Mouse (Mus musculus): ENCODE measurements at regions not wholly inside any gene's neighbourhood (a gene's known extent, or its start where the extent isn't known, plus 50 kb on each side); places are given as distances from the start of the nearest gene placed in this dataset.
A peak's percentile ranks its signal among the peaks of the same experiment; 100 is the strongest.

- Histone ChIP-seq H3K4me3 (ENCODE audit: low read depth, low read length) (no peak overlapping the region), H3K27ac (ENCODE audit: low read depth) (no peak overlapping the region), H3K4me1 (replicated peaks; ENCODE audit: control insufficient read depth, insufficient read depth, low read length) (no peaks in the 10 kb centered on the region), H3K4me2 (ENCODE audit: low read length) (no peak overlapping the region), H3K9ac (ENCODE audit: low read length) (no peak overlapping the region), H3K9me3 (ENCODE audit: control insufficient read depth, low read length) (no peaks in the 10 kb centered on the region), H3K36me3 (ENCODE audit: control insufficient read depth, insufficient read depth, low read length) (no peaks in the 10 kb centered on the region), H3K27me3 (replicated peaks; ENCODE audit: control insufficient read depth, insufficient read depth, low read length) (no peaks in the 10 kb centered on the region)
- ATAC-seq (replicated peaks; ENCODE audit: low FRiP score, low TSS enrichment, low read depth) (no peak), DNase-seq (ENCODE audit: low spot score) (no peak)
- 84% methylated on average over 5 of the region's 5 CpGs for WGBS
Measured at GRCm38 (mm10) chr12:50953971-50954370, 305.1 kb upstream of the Prkd1 start.

- 63% methylated on average over 2 of the region's 2 CpGs for WGBS
- Histone ChIP-seq H3K4me1 (replicated peaks; ENCODE audit: control insufficient read depth, insufficient read depth, low read length) (no peaks in the 10 kb centered on the region), H3K27me3 (replicated peaks; ENCODE audit: control insufficient read depth, insufficient read depth, low read length) (no peaks in the 10 kb centered on the region), H3K4me2 (ENCODE audit: low read length) (no peak overlapping the region), H3K36me3 (ENCODE audit: control insufficient read depth, insufficient read depth, low read length) (no peaks in the 10 kb centered on the region), H3K4me3 (ENCODE audit: low read depth, low read length) (no peak overlapping the region), H3K9ac (ENCODE audit: low read length) (no peak overlapping the region), H3K9me3 (ENCODE audit: control insufficient read depth, low read length) (no peaks in the 10 kb centered on the region), H3K27ac (ENCODE audit: low read depth) (no peak overlapping the region)
- no peak for DNase-seq (ENCODE audit: low spot score)
- no peak for ATAC-seq (replicated peaks; ENCODE audit: low FRiP score, low TSS enrichment, low read depth)
Measured at GRCm38 (mm10) chr12:50947035-50947434, 298.1 kb upstream of the Prkd1 start.

GRCm38 (mm10) chr12:50943741-50944521 lies 295.0 kb upstream of the Prkd1 start:
- Histone ChIP-seq H3K9me3 (ENCODE audit: control insufficient read depth, low read length) (no peaks in the 10 kb centered on the region), H3K27ac (ENCODE audit: low read depth) (no peak overlapping the region), H3K9ac (ENCODE audit: low read length) (peak overlapping the region; percentile 32; the same call in 1 of the 2 replicates), H3K4me3 (ENCODE audit: low read depth, low read length) (peak overlapping the region; percentile 20), H3K36me3 (ENCODE audit: control insufficient read depth, insufficient read depth, low read length) (no peaks in the 10 kb centered on the region), H3K4me2 (ENCODE audit: low read length) (peak overlapping the region; percentile 50), H3K4me1 (replicated peaks; ENCODE audit: control insufficient read depth, insufficient read depth, low read length) (no peaks in the 10 kb centered on the region), H3K27me3 (replicated peaks; ENCODE audit: control insufficient read depth, insufficient read depth, low read length) (no peaks in the 10 kb centered on the region)
- 25% methylated on average over 19 of the region's 19 CpGs for WGBS
- DNase-seq (ENCODE audit: low spot score): peak; percentile 79
- peak; percentile 64; the same call in 1 of the 2 replicates for ATAC-seq (replicated peaks; ENCODE audit: low FRiP score, low TSS enrichment, low read depth)

GRCm38 (mm10) chr12:50943340-50943739 lies 294.4 kb upstream of the Prkd1 start:
- no peak overlapping the region for H3K4me3 ChIP-seq (ENCODE audit: low read depth, low read length)
- DNase-seq (ENCODE audit: low spot score): no peak
- no peaks in the 10 kb centered on the region for H3K27me3 ChIP-seq (replicated peaks; ENCODE audit: control insufficient read depth, insufficient read depth, low read length)
- H3K4me1 ChIP-seq (replicated peaks; ENCODE audit: control insufficient read depth, insufficient read depth, low read length): no peaks in the 10 kb centered on the region
- no peak for ATAC-seq (replicated peaks; ENCODE audit: low FRiP score, low TSS enrichment, low read depth)
- H3K27ac ChIP-seq (ENCODE audit: low read depth): no peak overlapping the region
- H3K9me3 ChIP-seq (ENCODE audit: control insufficient read depth, low read length): no peaks in the 10 kb centered on the region
- no peak overlapping the region for H3K9ac ChIP-seq (ENCODE audit: low read length)
- H3K36me3 ChIP-seq (ENCODE audit: control insufficient read depth, insufficient read depth, low read length): no peaks in the 10 kb centered on the region
- no peak overlapping the region for H3K4me2 ChIP-seq (ENCODE audit: low read length)
- 36% methylated on average over 3 of the region's 3 CpGs for WGBS

- Histone ChIP-seq H3K9me3 (ENCODE audit: control insufficient read depth, low read length) (no peaks in the 10 kb centered on the region), H3K27ac (ENCODE audit: low read depth) (no peak overlapping the region), H3K27me3 (replicated peaks; ENCODE audit: control insufficient read depth, insufficient read depth, low read length) (no peaks in the 10 kb centered on the region), H3K4me1 (replicated peaks; ENCODE audit: control insufficient read depth, insufficient read depth, low read length) (no peaks in the 10 kb centered on the region), H3K4me2 (ENCODE audit: low read length) (no peak overlapping the region), H3K36me3 (ENCODE audit: control insufficient read depth, insufficient read depth, low read length) (no peaks in the 10 kb centered on the region), H3K4me3 (ENCODE audit: low read depth, low read length) (no peak overlapping the region), H3K9ac (ENCODE audit: low read length) (no peak overlapping the region)
- no peak for DNase-seq (ENCODE audit: low spot score)
- 87% methylated on average over 5 of the region's 5 CpGs for WGBS
- no peak for ATAC-seq (replicated peaks; ENCODE audit: low FRiP score, low TSS enrichment, low read depth)
Measured at GRCm38 (mm10) chr12:50935516-50935915, 286.6 kb upstream of the Prkd1 start.

- H3K27ac ChIP-seq (ENCODE audit: low read depth): no peak overlapping the region
- WGBS: 94% methylated on average over 3 of the region's 3 CpGs
- ATAC-seq (replicated peaks; ENCODE audit: low FRiP score, low TSS enrichment, low read depth): no peak
Measured at GRCm38 (mm10) chr12:50932496-50932895, 283.6 kb upstream of the Prkd1 start.

GRCm38 (mm10) chr12:50929641-50930040 lies 280.7 kb upstream of the Prkd1 start:
- ATAC-seq (replicated peaks; ENCODE audit: low FRiP score, low TSS enrichment, low read depth): no peak
- H3K36me3 ChIP-seq (ENCODE audit: control insufficient read depth, insufficient read depth, low read length): no peaks in the 10 kb centered on the region
- H3K4me1 ChIP-seq (replicated peaks; ENCODE audit: control insufficient read depth, insufficient read depth, low read length): no peaks in the 10 kb centered on the region
- H3K9me3 ChIP-seq (ENCODE audit: control insufficient read depth, low read length): no peaks in the 10 kb centered on the region
- no peaks in the 10 kb centered on the region for H3K27me3 ChIP-seq (replicated peaks; ENCODE audit: control insufficient read depth, insufficient read depth, low read length)
- H3K4me3 ChIP-seq (ENCODE audit: low read depth, low read length): no peak overlapping the region
- no peak for DNase-seq (ENCODE audit: low spot score)
- WGBS: 37% methylated on average over 3 of the region's 3 CpGs
- H3K27ac ChIP-seq (ENCODE audit: low read depth): no peak overlapping the region
- no peak overlapping the region for H3K4me2 ChIP-seq (ENCODE audit: low read length)
- no peak overlapping the region for H3K9ac ChIP-seq (ENCODE audit: low read length)

More at GRCm38 (mm10) chr12:50932496-50932895, 283.6 kb upstream of the Prkd1 start:
- Histone ChIP-seq H3K36me3 (ENCODE audit: control insufficient read depth, insufficient read depth, low read length) (no peaks in the 10 kb centered on the region), H3K4me3 (ENCODE audit: low read depth, low read length) (no peak overlapping the region), H3K4me1 (replicated peaks; ENCODE audit: control insufficient read depth, insufficient read depth, low read length) (no peaks in the 10 kb centered on the region), H3K9me3 (ENCODE audit: control insufficient read depth, low read length) (no peaks in the 10 kb centered on the region), H3K4me2 (ENCODE audit: low read length) (no peak overlapping the region), H3K9ac (ENCODE audit: low read length) (no peak overlapping the region), H3K27me3 (replicated peaks; ENCODE audit: control insufficient read depth, insufficient read depth, low read length) (no peaks in the 10 kb centered on the region)
- DNase-seq (ENCODE audit: low spot score): no peak

- Histone ChIP-seq H3K27me3 (replicated peaks; ENCODE audit: control insufficient read depth, insufficient read depth, low read length) (no peaks in the 10 kb centered on the region), H3K27ac (ENCODE audit: low read depth) (no peak overlapping the region), H3K36me3 (ENCODE audit: control insufficient read depth, insufficient read depth, low read length) (no peaks in the 10 kb centered on the region), H3K9ac (ENCODE audit: low read length) (no peak overlapping the region), H3K9me3 (ENCODE audit: control insufficient read depth, low read length) (no peaks in the 10 kb centered on the region), H3K4me2 (ENCODE audit: low read length) (no peak overlapping the region), H3K4me1 (replicated peaks; ENCODE audit: control insufficient read depth, insufficient read depth, low read length) (no peaks in the 10 kb centered on the region), H3K4me3 (ENCODE audit: low read depth, low read length) (no peak overlapping the region)
- 43% methylated on average over 2 of the region's 2 CpGs for WGBS
- ATAC-seq (replicated peaks; ENCODE audit: low FRiP score, low TSS enrichment, low read depth) (no peak), DNase-seq (ENCODE audit: low spot score) (no peak)
Measured at GRCm38 (mm10) chr12:50926234-50926633, 277.3 kb upstream of the Prkd1 start.

- Histone ChIP-seq H3K27ac (ENCODE audit: low read depth) (no peak overlapping the region), H3K4me1 (replicated peaks; ENCODE audit: control insufficient read depth, insufficient read depth, low read length) (no peaks in the 10 kb centered on the region), H3K4me2 (ENCODE audit: low read length) (no peak overlapping the region), H3K4me3 (ENCODE audit: low read depth, low read length) (no peak overlapping the region), H3K9me3 (ENCODE audit: control insufficient read depth, low read length) (no peaks in the 10 kb centered on the region), H3K27me3 (replicated peaks; ENCODE audit: control insufficient read depth, insufficient read depth, low read length) (no peaks in the 10 kb centered on the region), H3K9ac (ENCODE audit: low read length) (no peak overlapping the region), H3K36me3 (ENCODE audit: control insufficient read depth, insufficient read depth, low read length) (no peaks in the 10 kb centered on the region)
- ATAC-seq (replicated peaks; ENCODE audit: low FRiP score, low TSS enrichment, low read depth): no peak
- 89% methylated on average over 1 of the region's 1 CpGs for WGBS
- DNase-seq (ENCODE audit: low spot score): no peak
Measured at GRCm38 (mm10) chr12:50921739-50922138, 272.8 kb upstream of the Prkd1 start.

All from intestine, embryonic 14.5 days (tissue).